ENCODE assay signal across 17 mouse cellular contexts in genomic region chr11:46134899-46135298, GRCm38 (mm10). TPM values are rescaled to one million over a fixed set of nuclear protein-coding genes. Genes with fewer than 3 reads are reported as not detected.
A peak's percentile ranks its signal among the peaks of the same experiment; 100 is the strongest.
DNase-seq lines count a peak whose midpoint lies in the region; ATAC-seq and TF ChIP-seq lines count a peak whose summit lies in the region.
"Had no signal": no experiment of that assay in that cellular context is flagged by ENCODE, and none has a peak within 500 bp of the region (broad histone marks: within the 10 kb centered on the region; RNA-seq: fewer than 3 reads in every experiment).

No protein-coding gene starts in this region.

- no peak for DNase-seq in frontal cortex, postnatal 10 days (ENCODE audit: low spot score in 2 of 2)
- peak; percentile 30 for DNase-seq in layer of hippocampus, adult 9-10 months (ENCODE audit: low spot score)
- DNase-seq in right cerebral cortex, postnatal 25 days = peak; percentile 74
- DNase-seq in kidney, postnatal 25 days = no peak
- DNase-seq in cerebellum, postnatal 25 days = no peak
- DNase-seq in gastrocnemius, adult 18-20 months (ENCODE audit: low spot score) = no peak
- DNase-seq: kidney, adult 11 months had no signal

- ATAC-seq in frontal cortex, adult (ENCODE audit: low TSS enrichment) = peak; percentile 98
- ATAC-seq: forebrain, embryonic 13.5 days had no signal

- no peak overlapping the region for H3K4me3 ChIP-seq in cortical plate, adult 2 months (ENCODE audit: insufficient read depth, low read length)
- H3K4me3 ChIP-seq: embryonic facial prominence, embryonic 15.5 days; forebrain, embryonic 13.5 days; hindbrain, embryonic 13.5 days; lung, embryonic 15.5 days; neural tube, embryonic 15.5 days had no signal

- TF ChIP-seq POLR2A in cortical plate, adult 2 months (IDR thresholded peaks at IDR 0.05; ENCODE audit: extremely low read depth, insufficient read depth, low read length) = no peak

- H3K27ac ChIP-seq in cortical plate, adult 2 months (ENCODE audit: insufficient read depth, low read length) = 0 out of 2 replicates have a peak overlapping the region, but pooled peaks have one; percentile 62
- H3K27ac ChIP-seq: embryonic facial prominence, embryonic 15.5 days; forebrain, embryonic 13.5 days; hindbrain, embryonic 13.5 days; lung, embryonic 15.5 days; neural tube, embryonic 15.5 days had no signal

- TF ChIP-seq CTCF in cortical plate, adult 2 months (IDR thresholded peaks at IDR 0.05; ENCODE audit: extremely low read depth, insufficient read depth, low read length) = no peak

- peaks cover 6% of the 10 kb centered on the region for H3K4me1 ChIP-seq in cortical plate, adult 2 months (ENCODE audit: control insufficient read depth, insufficient read depth, low read length)
- H3K4me1 ChIP-seq: embryonic facial prominence, embryonic 15.5 days; forebrain, embryonic 13.5 days; hindbrain, embryonic 13.5 days; lung, embryonic 15.5 days; neural tube, embryonic 15.5 days had no signal

RNA-seq across cellular contexts. Expression of gene Nipal4, which starts 31.4 kb away (rescaled TPM):
- polyA plus RNA-seq in cortical plate, adult 2 months (2012; rRNA removed) = 4.0 and 4.9 TPM in 2 replicates
- not detected for total RNA-seq in gastrocnemius, adult 18-20 months (2021)
- total RNA-seq: adrenal gland, postnatal 14 days; liver, adult 2 months; megakaryocyte-erythroid progenitor cell, adult 5-6 weeks had no signal
- polyA plus RNA-seq: liver, adult 2 months had no signal

Comparison
In these comparisons a context has a peak if more than half of its experiments do, and no peak if none do; other contexts are left out.
1. DNase-seq: peak in layer of hippocampus, adult 9-10 months (single experiment) and right cerebral cortex, postnatal 25 days (single experiment); none in frontal cortex, postnatal 10 days (0 of 2), kidney, postnatal 25 days (0 of 2), cerebellum, postnatal 25 days (0 of 2) and gastrocnemius, adult 18-20 months (single experiment).